Mouse (Mus musculus) A20 (cell line): ENCODE data around the gene Rcan1.

Experiments used
- DNase-seq: peaks from one replicate; pipeline ENCODE4 v3.0.0-alpha.2; 2011; ENCODE audit warnings: low read depth, low spot score

Rcan1 gene

GRCm38 (mm10) chr16:92348941-92349340 lies 121.7 kb downstream of the Rcan1 start:
- no peak for DNase-seq

GRCm38 (mm10) chr16:92346297-92346916 lies 124.3 kb downstream of the Rcan1 start:
- no peak for DNase-seq

GRCm38 (mm10) chr16:92345177-92345576 lies 125.5 kb downstream of the Rcan1 start:
- DNase-seq: no peak
